Mouse (Mus musculus): ENCODE results near the gene Sept7. TPM values are rescaled to one million over a fixed set of nuclear protein-coding genes. Genes with fewer than 3 reads are reported as not detected.

The Sept7 gene
- 197 and 208 TPM in 2 replicates for polyA plus RNA-seq (2015; fragmentation: Nextera tagmentation; extraction: Ambion mirVana)

DNA sequence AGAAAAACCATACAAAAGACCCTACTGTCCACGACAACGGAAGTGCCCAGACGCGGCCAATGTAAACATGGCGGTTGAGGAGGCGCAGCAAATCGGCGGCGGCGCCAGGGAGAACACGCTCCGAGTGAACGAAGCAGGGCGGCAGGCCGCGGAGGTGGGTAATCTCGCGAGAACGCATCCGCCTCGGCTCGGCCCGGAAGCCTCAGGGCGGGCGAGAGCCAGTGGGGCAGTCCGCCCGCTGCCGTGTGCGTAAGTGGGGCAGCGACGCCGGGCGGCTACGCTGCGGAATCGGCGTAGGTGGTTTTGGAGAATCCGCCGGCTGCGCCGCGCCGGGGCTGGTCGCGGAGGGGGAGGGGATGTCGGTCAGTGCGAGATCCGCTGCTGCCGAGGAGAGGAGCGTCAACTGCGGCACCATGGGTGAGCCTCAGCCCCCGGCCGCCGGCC, at the start of gene Sept7:
Gene Sept7 (plus strand): TSS at position 157 of the 444 bp plus-strand sequence.
- WGBS, result under 1% methylated on average over 49 of the region's 54 CpGs
- H3K27me3 ChIP-seq (replicated peaks; ENCODE audit: control insufficient read depth, insufficient read depth, low read length), result no peaks in the 10 kb centered on the region

DNA sequence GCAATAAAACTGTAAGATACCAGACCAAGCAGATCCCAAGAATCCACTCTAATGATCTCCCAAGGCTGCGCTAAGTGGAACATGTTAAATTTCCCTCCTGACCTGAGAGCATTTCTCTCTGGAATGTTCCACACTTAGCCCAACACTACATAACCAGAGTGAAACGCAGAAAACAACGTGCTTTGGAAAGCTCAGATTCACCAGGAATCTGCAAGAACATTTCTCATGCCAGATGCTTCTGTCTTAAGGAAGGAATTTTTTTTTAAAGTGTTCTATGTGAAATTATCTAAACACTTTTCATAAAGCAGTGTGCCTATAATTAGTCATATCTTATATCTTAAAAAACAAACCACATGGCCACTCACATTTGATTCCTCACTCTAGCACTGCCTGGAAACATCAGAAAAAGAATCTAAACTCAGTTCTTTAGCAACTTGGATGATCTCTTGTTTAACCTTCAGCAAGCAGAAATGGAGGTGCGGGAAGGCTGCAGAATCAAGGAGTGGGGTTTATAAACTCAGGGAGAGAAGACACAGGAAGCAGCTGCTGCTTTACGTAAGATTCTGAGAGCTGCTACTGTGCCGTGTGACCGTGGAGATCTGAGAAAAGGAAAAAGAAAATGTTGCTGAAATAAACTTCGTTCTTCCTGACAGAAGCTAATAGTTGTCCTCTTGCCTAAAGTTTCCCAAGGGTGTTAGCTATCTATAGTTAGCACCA, 44.0 kb upstream of the Sept7 start:
- Histone ChIP-seq H3K27me3 (replicated peaks; ENCODE audit: control insufficient read depth, insufficient read depth, low read length) (no peaks in the 10 kb centered on the region), H3K36me3 (ENCODE audit: control insufficient read depth, insufficient read depth, low read length) (no peaks in the 10 kb centered on the region), H3K4me1 (ENCODE audit: control insufficient read depth, insufficient read depth, low read length) (peaks cover 5% of the 10 kb centered on the region), H3K27ac (ENCODE audit: low read length) (peak overlapping the region; percentile 81), H3K4me3 (ENCODE audit: low read length) (no peak overlapping the region), H3K9ac (ENCODE audit: low read depth, low read length) (no peak overlapping the region), H3K9me3 (ENCODE audit: control insufficient read depth, low read length) (no peaks in the 10 kb centered on the region), H3K4me2 (ENCODE audit: low read depth, low read length) (no peak overlapping the region)
- peak; percentile 42; the same call in 1 of the 2 replicates for ATAC-seq
- WGBS, result 55% methylated on average over 8 of the region's 8 CpGs

More for the DNA sequence above, at the start of gene Sept7:
- H3K9me3 ChIP-seq (ENCODE audit: control insufficient read depth, low read length), result no peaks in the 10 kb centered on the region
- peak within 1 kb of the TSS; percentile 98 for H3K27ac ChIP-seq (ENCODE audit: low read length)
- peak within 1 kb of the TSS; percentile 100 for H3K9ac ChIP-seq (ENCODE audit: low read depth, low read length)
- peak; percentile 99 for ATAC-seq
- peak within 1 kb of the TSS; percentile 73 for H3K4me2 ChIP-seq (ENCODE audit: low read depth, low read length)
- peaks cover 12% of the 10 kb centered on the region for H3K4me1 ChIP-seq (ENCODE audit: control insufficient read depth, insufficient read depth, low read length)
- H3K36me3 ChIP-seq (ENCODE audit: control insufficient read depth, insufficient read depth, low read length), result no peaks in the 10 kb centered on the region
- H3K4me3 ChIP-seq (ENCODE audit: low read length), result peak within 1 kb of the TSS; percentile 100

DNA sequence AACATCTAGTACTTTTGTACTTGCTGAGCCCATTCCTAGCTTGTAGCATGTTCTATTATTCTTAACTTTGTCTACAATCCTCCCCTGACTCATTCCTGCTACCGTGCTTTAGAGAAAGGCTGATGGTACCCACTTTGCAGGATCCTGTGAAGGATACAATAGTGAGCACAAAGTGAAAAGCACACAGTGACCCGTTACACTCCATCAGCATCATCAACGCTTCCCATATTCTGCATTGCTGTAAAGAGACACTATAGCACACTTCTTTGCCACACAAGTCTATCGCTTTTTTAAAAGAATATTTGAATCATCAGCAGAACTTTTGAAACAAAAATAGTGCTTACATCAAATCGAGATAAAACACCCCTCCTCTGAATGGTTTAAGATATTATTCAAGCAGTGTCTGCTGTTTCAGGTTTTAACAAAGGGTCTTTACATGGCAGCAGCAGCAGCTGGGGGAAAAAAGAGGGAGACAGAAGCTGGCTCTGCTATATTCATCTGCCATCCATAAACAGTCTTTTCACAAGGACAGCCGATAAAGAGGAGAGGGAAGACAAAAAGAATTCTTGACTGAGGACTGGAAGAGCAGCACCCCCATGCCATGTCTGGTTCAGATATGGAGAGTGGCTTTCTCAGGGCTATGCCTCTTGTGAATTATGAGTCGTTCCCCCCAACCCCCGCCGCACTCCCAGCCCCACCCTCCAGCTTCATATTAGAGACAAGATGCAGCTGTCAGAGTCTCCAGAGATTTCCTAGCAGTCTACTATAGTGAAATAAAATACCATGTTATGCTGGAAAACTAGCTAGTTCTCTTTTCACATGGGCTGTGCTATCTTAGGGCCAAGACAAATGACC, 39.7 kb upstream of the Sept7 start:
- Histone ChIP-seq H3K27me3 (replicated peaks; ENCODE audit: control insufficient read depth, insufficient read depth, low read length) (no peaks in the 10 kb centered on the region), H3K4me2 (ENCODE audit: low read depth, low read length) (no peak overlapping the region), H3K4me1 (ENCODE audit: control insufficient read depth, insufficient read depth, low read length) (peaks cover 7% of the 10 kb centered on the region), H3K9me3 (ENCODE audit: control insufficient read depth, low read length) (no peaks in the 10 kb centered on the region), H3K4me3 (ENCODE audit: low read length) (no peak overlapping the region), H3K9ac (ENCODE audit: low read depth, low read length) (no peak overlapping the region), H3K36me3 (ENCODE audit: control insufficient read depth, insufficient read depth, low read length) (no peaks in the 10 kb centered on the region), H3K27ac (ENCODE audit: low read length) (peak overlapping the region; percentile 68)
- WGBS, result 50% methylated on average over 9 of the region's 9 CpGs
- peak; percentile 85 for ATAC-seq

DNA sequence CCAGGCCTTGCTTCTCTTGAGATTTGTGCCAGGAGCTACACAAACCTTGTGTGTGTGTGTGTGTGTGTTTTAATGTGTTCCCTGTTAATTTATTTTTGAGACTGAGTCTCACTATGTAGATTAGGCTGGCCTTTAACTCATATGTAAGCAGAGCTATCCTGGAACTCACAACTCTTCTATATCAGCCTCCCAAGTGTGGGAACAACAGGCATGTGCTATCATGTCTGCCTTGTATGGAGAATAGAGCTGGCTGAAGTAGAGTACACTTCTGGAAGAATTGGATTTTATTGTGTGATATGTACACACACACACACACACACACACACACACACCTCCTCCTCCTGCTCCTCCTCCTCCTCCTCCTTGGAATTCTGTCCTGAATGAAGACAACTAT, 39.1 kb upstream of the Sept7 start:
- Histone ChIP-seq H3K27ac (ENCODE audit: low read length) (peak overlapping the region; percentile 68), H3K4me3 (ENCODE audit: low read length) (no peak overlapping the region), H3K36me3 (ENCODE audit: control insufficient read depth, insufficient read depth, low read length) (no peaks in the 10 kb centered on the region), H3K9ac (ENCODE audit: low read depth, low read length) (no peak overlapping the region), H3K4me2 (ENCODE audit: low read depth, low read length) (no peak overlapping the region), H3K9me3 (ENCODE audit: control insufficient read depth, low read length) (no peaks in the 10 kb centered on the region), H3K4me1 (ENCODE audit: control insufficient read depth, insufficient read depth, low read length) (peaks cover 7% of the 10 kb centered on the region), H3K27me3 (replicated peaks; ENCODE audit: control insufficient read depth, insufficient read depth, low read length) (no peaks in the 10 kb centered on the region)
- peak; percentile 72 for ATAC-seq

DNA sequence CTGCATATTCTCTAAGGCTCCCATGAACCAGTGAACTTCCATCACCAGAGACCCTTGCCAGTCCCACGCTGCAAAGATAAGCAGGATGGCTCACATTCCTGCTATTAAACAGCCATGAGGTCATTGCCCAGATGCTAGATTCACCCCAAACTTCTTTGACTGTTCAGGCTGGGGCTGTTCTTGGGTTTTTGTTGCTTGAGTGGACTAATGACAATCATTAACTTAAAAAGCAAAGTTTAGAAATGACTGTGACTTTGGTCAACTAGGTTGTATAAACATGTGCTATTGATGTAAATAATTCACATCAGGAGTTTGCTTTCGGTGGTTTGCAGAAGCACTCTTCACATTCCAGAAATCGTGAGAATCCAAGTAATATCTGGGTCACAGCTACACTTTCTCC, 36.8 kb upstream of the Sept7 start:
- Histone ChIP-seq H3K4me2 (ENCODE audit: low read depth, low read length) (no peak overlapping the region), H3K27ac (ENCODE audit: low read length) (0 out of 2 replicates have a peak overlapping the region, but pooled peaks have one; percentile 45), H3K27me3 (replicated peaks; ENCODE audit: control insufficient read depth, insufficient read depth, low read length) (no peaks in the 10 kb centered on the region), H3K4me3 (ENCODE audit: low read length) (no peak overlapping the region), H3K9ac (ENCODE audit: low read depth, low read length) (no peak overlapping the region), H3K9me3 (ENCODE audit: control insufficient read depth, low read length) (no peaks in the 10 kb centered on the region), H3K36me3 (ENCODE audit: control insufficient read depth, insufficient read depth, low read length) (no peaks in the 10 kb centered on the region), H3K4me1 (ENCODE audit: control insufficient read depth, insufficient read depth, low read length) (peaks cover 7% of the 10 kb centered on the region)
- 19% methylated on average over 3 of the region's 3 CpGs for WGBS
- no peak for ATAC-seq

DNA sequence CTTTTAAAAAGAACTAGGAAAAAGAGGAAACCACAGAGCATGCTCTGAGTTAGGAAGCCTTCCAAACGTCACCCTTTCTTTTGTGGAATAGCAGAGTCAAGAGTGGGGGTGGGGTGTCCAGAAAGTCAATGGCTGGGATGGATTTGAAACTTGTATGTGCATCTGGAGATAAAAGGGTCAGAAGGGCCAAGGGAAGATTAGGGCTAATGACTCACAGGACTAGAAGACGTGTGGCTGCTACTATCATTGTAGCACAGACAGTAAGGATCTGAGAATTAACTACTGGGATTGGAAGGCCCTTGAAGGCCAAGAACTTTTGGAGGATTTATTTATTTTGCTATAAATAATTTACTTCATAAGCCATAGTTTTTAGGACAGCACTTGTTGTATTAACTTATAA, 36.0 kb upstream of the Sept7 start:
- no peak for ATAC-seq
- H3K4me3 ChIP-seq (ENCODE audit: low read length), result no peak overlapping the region

DNA sequence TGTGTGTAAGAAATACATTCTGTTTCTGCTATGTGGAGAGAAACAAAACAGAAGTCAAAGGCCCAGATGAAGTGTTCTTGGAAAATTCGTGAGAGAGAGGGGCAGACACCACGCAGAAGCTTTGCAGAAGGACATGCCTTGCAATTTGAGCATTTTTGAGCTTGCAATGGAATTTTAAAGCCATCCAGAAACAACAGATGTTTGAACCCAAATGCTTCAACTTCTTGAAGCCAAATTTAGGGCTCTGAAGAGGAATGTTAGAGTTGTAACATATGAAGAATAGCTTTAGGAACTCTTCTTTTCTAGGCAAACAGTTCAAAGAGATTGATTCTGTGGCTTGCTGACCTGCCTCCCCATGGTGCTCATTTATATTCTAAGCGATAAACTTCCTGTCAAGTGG, 33.3 kb upstream of the Sept7 start:
- H3K4me1 ChIP-seq (ENCODE audit: control insufficient read depth, insufficient read depth, low read length), result peaks cover 3% of the 10 kb centered on the region; the same call in 1 of the 2 replicates
- no peaks in the 10 kb centered on the region for H3K9me3 ChIP-seq (ENCODE audit: control insufficient read depth, low read length)
- no peaks in the 10 kb centered on the region for H3K27me3 ChIP-seq (replicated peaks; ENCODE audit: control insufficient read depth, insufficient read depth, low read length)
- no peaks in the 10 kb centered on the region for H3K36me3 ChIP-seq (ENCODE audit: control insufficient read depth, insufficient read depth, low read length)
- no peak for ATAC-seq
- no peak overlapping the region for H3K4me3 ChIP-seq (ENCODE audit: low read length)
- no peak overlapping the region for H3K4me2 ChIP-seq (ENCODE audit: low read depth, low read length)
- peak overlapping the region; percentile 52; the same call in 1 of the 2 replicates for H3K27ac ChIP-seq (ENCODE audit: low read length)
- 40% methylated on average over 3 of the region's 3 CpGs for WGBS
- no peak overlapping the region for H3K9ac ChIP-seq (ENCODE audit: low read depth, low read length)

More for the DNA sequence above, 36.0 kb upstream of the Sept7 start:
- no peak overlapping the region for H3K27ac ChIP-seq (ENCODE audit: low read length)
- H3K4me1 ChIP-seq (ENCODE audit: control insufficient read depth, insufficient read depth, low read length), result peaks cover 7% of the 10 kb centered on the region
- no peaks in the 10 kb centered on the region for H3K36me3 ChIP-seq (ENCODE audit: control insufficient read depth, insufficient read depth, low read length)
- WGBS, result 24% methylated on average over 2 of the region's 2 CpGs
- no peaks in the 10 kb centered on the region for H3K27me3 ChIP-seq (replicated peaks; ENCODE audit: control insufficient read depth, insufficient read depth, low read length)
- H3K9me3 ChIP-seq (ENCODE audit: control insufficient read depth, low read length), result no peaks in the 10 kb centered on the region
- H3K4me2 ChIP-seq (ENCODE audit: low read depth, low read length), result no peak overlapping the region
- H3K9ac ChIP-seq (ENCODE audit: low read depth, low read length), result no peak overlapping the region

DNA sequence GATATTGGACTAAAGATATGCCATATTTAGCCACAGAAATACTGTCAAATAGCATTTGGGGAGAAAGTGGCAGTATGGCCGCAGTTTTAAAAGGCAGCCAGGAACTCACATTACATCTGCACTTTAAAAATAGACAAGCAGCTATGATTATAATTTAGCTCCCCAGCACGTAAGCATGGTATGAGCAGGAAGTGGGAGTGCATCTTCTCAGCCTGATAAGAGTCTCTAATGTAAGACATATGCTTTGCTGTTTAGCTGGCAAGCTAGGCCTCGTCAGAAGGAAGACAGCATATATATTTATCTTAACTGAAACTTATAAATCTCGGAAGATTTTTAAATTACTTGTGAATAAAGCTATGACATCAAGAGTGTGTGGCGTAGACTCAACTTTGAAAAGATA, 32.4 kb upstream of the Sept7 start:
- no peaks in the 10 kb centered on the region for H3K36me3 ChIP-seq (ENCODE audit: control insufficient read depth, insufficient read depth, low read length)
- 50% methylated on average over 5 of the region's 5 CpGs for WGBS
- H3K4me3 ChIP-seq (ENCODE audit: low read length), result no peak overlapping the region
- H3K4me2 ChIP-seq (ENCODE audit: low read depth, low read length), result no peak overlapping the region
- H3K27ac ChIP-seq (ENCODE audit: low read length), result no peak overlapping the region; the same call in 1 of the 2 replicates
- 0 out of 2 replicates have a peak, but pooled peaks have one; percentile 33 for ATAC-seq
- H3K9ac ChIP-seq (ENCODE audit: low read depth, low read length), result no peak overlapping the region
- no peaks in the 10 kb centered on the region for H3K27me3 ChIP-seq (replicated peaks; ENCODE audit: control insufficient read depth, insufficient read depth, low read length)
- no peaks in the 10 kb centered on the region for H3K9me3 ChIP-seq (ENCODE audit: control insufficient read depth, low read length)
- H3K4me1 ChIP-seq (ENCODE audit: control insufficient read depth, insufficient read depth, low read length), result peaks cover 3% of the 10 kb centered on the region; the same call in 1 of the 2 replicates

DNA sequence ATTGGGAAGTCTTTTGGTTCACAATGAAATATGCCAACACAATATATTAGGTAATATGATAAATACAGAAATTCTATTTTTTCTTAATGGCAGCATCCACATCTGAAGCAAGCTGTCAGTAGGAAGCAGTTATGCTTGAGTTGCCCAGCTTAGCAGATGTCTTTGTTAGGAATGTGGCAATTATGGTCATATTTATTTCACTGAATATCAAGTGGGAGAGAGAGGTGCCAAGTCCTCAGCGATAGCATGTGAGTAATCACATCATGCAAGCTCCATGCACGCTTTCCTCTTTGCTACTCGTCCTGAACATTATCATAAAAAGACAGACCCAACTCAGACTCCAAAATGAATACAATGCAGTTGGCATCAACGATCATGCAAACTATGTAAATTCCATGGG, 27.3 kb upstream of the Sept7 start:
- H3K4me3 ChIP-seq (ENCODE audit: low read length), result no peak overlapping the region
- H3K36me3 ChIP-seq (ENCODE audit: control insufficient read depth, insufficient read depth, low read length), result no peaks in the 10 kb centered on the region
- ATAC-seq, result no peak
- no peak overlapping the region for H3K9ac ChIP-seq (ENCODE audit: low read depth, low read length)
- H3K4me1 ChIP-seq (ENCODE audit: control insufficient read depth, insufficient read depth, low read length), result no peaks in the 10 kb centered on the region
- no peak overlapping the region for H3K27ac ChIP-seq (ENCODE audit: low read length)
- no peak overlapping the region for H3K4me2 ChIP-seq (ENCODE audit: low read depth, low read length)
- 74% methylated on average over 4 of the region's 4 CpGs for WGBS
- H3K9me3 ChIP-seq (ENCODE audit: control insufficient read depth, low read length), result no peaks in the 10 kb centered on the region
- H3K27me3 ChIP-seq (replicated peaks; ENCODE audit: control insufficient read depth, insufficient read depth, low read length), result no peaks in the 10 kb centered on the region
